Mouse (Mus musculus) adrenal gland, postnatal 10 days (tissue): Measurements from ENCODE around the gene P2ry14. TPM values are rescaled to one million over a fixed set of nuclear protein-coding genes. Genes with fewer than 3 reads are reported as not detected.
A peak's percentile ranks its signal among the peaks of the same experiment; 100 is the strongest.

Experiments
- DNase-seq: peaks from one replicate; pipeline ENCODE4 v3.0.0; 2021; ENCODE audit warnings: mixed read lengths
- long read RNA-seq, 2 experiments: library from polyadenylated mRNA; stranded (forward); transcript quantifications; one replicate each; pipeline ENCODE4 v2.0.0; 2021
- total RNA-seq, 2 experiments: library from RNA; stranded (reverse); gene quantifications; 2 replicates each; pipeline ENCODE4 v1.2.3; 2021

P2ry14 gene
- 10 to 100 TPM; 10.7 to 11.4 TPM for total RNA-seq
- long read RNA-seq, experiment 1, transcript P2ry14-202 (2 exons, 1,795 nt): major isoform, 8 of 19 reads
- long read RNA-seq, experiment 1, partial matches to known transcripts: 0 of 19 reads
- long read RNA-seq, experiment 1, other reads (novel, unspliced or antisense): 2 of 19 reads
- long read RNA-seq, experiment 2, full-length matches to known transcripts: 6 of 7 reads
- long read RNA-seq, experiment 2, partial matches to known transcripts: 0 of 7 reads
- long read RNA-seq, experiment 2, other reads (novel, unspliced or antisense): 1 of 7 reads

- DNase-seq: peak; percentile 42
Observed at GRCm38 (mm10) chr3:59153424-59153823, at the start of gene P2ry14. P2ry14 (minus strand) TSS chr3:59153618.

GRCm38 (mm10) chr3:59197329-59197948 is 44.0 kb upstream of the P2ry14 start:
- DNase-seq: no peak

- DNase-seq: no peak
Observed at GRCm38 (mm10) chr3:59194938-59195337, 41.5 kb upstream of the P2ry14 start, which contains the start of gene Gpr87. Gpr87 (minus strand) TSS chr3:59195104.

- DNase-seq: no peak
Observed at GRCm38 (mm10) chr3:59194099-59194498, 40.7 kb upstream of the P2ry14 start.

GRCm38 (mm10) chr3:59191674-59192073 is 38.3 kb upstream of the P2ry14 start:
- DNase-seq: no peak

- DNase-seq: no peak
Observed at GRCm38 (mm10) chr3:59187336-59187735, 33.9 kb upstream of the P2ry14 start.

- DNase-seq: no peak
Observed at GRCm38 (mm10) chr3:59185662-59186061, 32.2 kb upstream of the P2ry14 start.

GRCm38 (mm10) chr3:59182129-59182528 is 28.7 kb upstream of the P2ry14 start:
- no peak for DNase-seq

GRCm38 (mm10) chr3:59181134-59181533 is 27.7 kb upstream of the P2ry14 start:
- DNase-seq: no peak

- DNase-seq: no peak
Observed at GRCm38 (mm10) chr3:59176871-59177270, 23.5 kb upstream of the P2ry14 start.

- DNase-seq: peak; percentile 58
Observed at GRCm38 (mm10) chr3:59175234-59175633, 21.8 kb upstream of the P2ry14 start.

- DNase-seq: no peak
Observed at GRCm38 (mm10) chr3:59174426-59175154, 21.2 kb upstream of the P2ry14 start.

GRCm38 (mm10) chr3:59169921-59170627 is 16.7 kb upstream of the P2ry14 start:
- no peak for DNase-seq

GRCm38 (mm10) chr3:59169215-59169614 is 15.8 kb upstream of the P2ry14 start:
- no peak for DNase-seq

- DNase-seq: no peak
Observed at GRCm38 (mm10) chr3:59168476-59168875, 15.1 kb upstream of the P2ry14 start.

GRCm38 (mm10) chr3:59167417-59168054 is 14.1 kb upstream of the P2ry14 start:
- DNase-seq: no peak

GRCm38 (mm10) chr3:59160465-59160864 is 7.0 kb upstream of the P2ry14 start:
- no peak for DNase-seq

GRCm38 (mm10) chr3:59157048-59157447 is 3.6 kb upstream of the P2ry14 start:
- DNase-seq: no peak

- DNase-seq: no peak
Observed at GRCm38 (mm10) chr3:59155404-59155803, 2.0 kb upstream of the P2ry14 start.

GRCm38 (mm10) chr3:59154888-59155287 is 1.5 kb upstream of the P2ry14 start:
- no peak for DNase-seq

GRCm38 (mm10) chr3:59150624-59151023 is 2.8 kb downstream of the P2ry14 start:
- no peak for DNase-seq

- DNase-seq: no peak
Observed at GRCm38 (mm10) chr3:59149646-59150045, 3.8 kb downstream of the P2ry14 start.
